Mouse (Mus musculus) midbrain, embryonic 15.5 days (tissue): ENCODE data around the gene Mecom. TPM values are rescaled to one million over a fixed set of nuclear protein-coding genes. Genes with fewer than 3 reads are reported as not detected.

Experiments used
- ATAC-seq: fragments of 200-750 bp; cut with Nextera tagmentation; replicated peaks from 2 replicates; pipeline ENCODE4 v1.8.0; 2017; ENCODE audit warnings: moderate TSS enrichment
- H3K27ac ChIP-seq: fragments of 300-500 bp; sonication (generic); 2 replicates; pipeline ENCODE4 v1.5.1; 2015; ENCODE audit warnings: mild to moderate bottlenecking, inconsistent platforms
- H3K27me3 ChIP-seq: fragments of 300-500 bp; sonication (generic); replicated peaks from 2 replicates; pipeline ENCODE4 v1.6.1; 2015; ENCODE audit warnings: inconsistent platforms
- H3K36me3 ChIP-seq: fragments of 300-500 bp; sonication (generic); replicated peaks from 2 replicates; pipeline ENCODE4 v1.6.1; 2015; ENCODE audit warnings: inconsistent platforms
- H3K4me1 ChIP-seq: fragments of 300-500 bp; sonication (generic); 2 replicates; pipeline ENCODE4 v1.6.1; 2015; ENCODE audit warnings: inconsistent platforms
- H3K4me2 ChIP-seq: fragments of 300-500 bp; sonication (generic); 2 replicates; pipeline ENCODE4 v1.6.1; 2015; ENCODE audit warnings: inconsistent platforms, mild to moderate bottlenecking, moderate library complexity
- H3K4me3 ChIP-seq: fragments of 300-500 bp; sonication (generic); 2 replicates; pipeline ENCODE4 v1.5.1; 2015; ENCODE audit warnings: mild to moderate bottlenecking, inconsistent platforms
- H3K9ac ChIP-seq: fragments of 300-500 bp; sonication (generic); 2 replicates; pipeline ENCODE4 v1.6.1; 2015; ENCODE audit warnings: mild to moderate bottlenecking, inconsistent platforms
- H3K9me3 ChIP-seq: fragments of 300-500 bp; sonication (generic); 2 replicates; pipeline ENCODE4 v1.6.1; 2016; ENCODE audit warnings: inconsistent platforms
- WGBS: fragments of 180-500 bp; shearing (Covaris S2); methylation state at CpG from one replicate; pipeline ENCODE4 v1.1.7; 2015; ENCODE audit warnings: mixed read lengths; 5-methylcytosine and 5-hydroxymethylcytosine counted together
- polyA plus RNA-seq: library from polyadenylated mRNA; unstranded; fragments of >200 nt; fragmentation: Nextera tagmentation; extraction: Ambion mirVana; gene quantifications from 2 replicates; pipeline ENCODE4 v1.2.1, GENCODE M21; 2015

The Mecom gene
- polyA plus RNA-seq, 1 experiment from 2014 or later: 5.2 TPM

DNA sequence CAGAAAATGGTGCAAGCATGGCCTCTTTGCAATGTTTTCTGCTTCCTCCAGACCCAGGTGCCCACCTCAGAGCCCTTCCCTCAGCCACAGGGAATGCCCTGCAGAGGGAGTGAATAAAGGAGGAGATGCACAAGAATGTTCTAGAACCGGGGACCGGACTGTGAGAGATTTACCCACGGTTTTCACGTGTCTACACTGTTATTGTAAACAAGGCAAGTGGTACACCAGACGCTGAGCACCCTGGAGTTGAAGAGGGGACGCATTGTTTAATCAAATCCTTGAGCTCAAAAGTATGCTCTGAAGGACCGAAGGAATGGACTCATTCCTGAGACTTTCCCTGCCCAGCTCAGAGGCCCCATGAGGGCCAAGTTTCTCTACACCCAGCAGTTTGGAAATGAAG lies 43.2 kb downstream of the Mecom start:
- no peak for ATAC-seq
- Histone ChIP-seq H3K4me1 (peaks cover 32% of the 10 kb centered on the region), H3K36me3 (no peaks in the 10 kb centered on the region)

GRCm38 (mm10) chr3:30503821-30504220 lies 44.0 kb downstream of the Mecom start:
- H3K27ac ChIP-seq: no peak overlapping the region
- peaks cover 25% of the 10 kb centered on the region for H3K4me1 ChIP-seq
- H3K27me3 ChIP-seq: peaks cover 17% of the 10 kb centered on the region
- H3K4me2 ChIP-seq: no peak overlapping the region
- no peak overlapping the region for H3K9ac ChIP-seq
- no peaks in the 10 kb centered on the region for H3K9me3 ChIP-seq
- ATAC-seq: no peak
- no peaks in the 10 kb centered on the region for H3K36me3 ChIP-seq
- H3K4me3 ChIP-seq: no peak overlapping the region

More for the DNA sequence above, 43.2 kb downstream of the Mecom start:
- Histone ChIP-seq H3K9ac (no peak overlapping the region), H3K27me3 (peaks cover 24% of the 10 kb centered on the region), H3K9me3 (no peaks in the 10 kb centered on the region), H3K4me3 (no peak overlapping the region), H3K4me2 (no peak overlapping the region), H3K27ac (no peak overlapping the region)
- WGBS: 40% methylated on average over 7 of the region's 7 CpGs

GRCm38 (mm10) chr3:30498202-30498828 lies 49.5 kb downstream of the Mecom start:
- H3K27me3 ChIP-seq: 0 out of 2 replicates have a peak, but pooled peaks cover 2% of the 10 kb centered on the region
- H3K9ac ChIP-seq: no peak overlapping the region
- H3K27ac ChIP-seq: no peak overlapping the region
- H3K4me3 ChIP-seq: no peak overlapping the region
- 16% methylated on average over 9 of the region's 9 CpGs for WGBS
- no peak overlapping the region for H3K4me2 ChIP-seq
- ATAC-seq: no peak
- H3K36me3 ChIP-seq: no peaks in the 10 kb centered on the region
- H3K9me3 ChIP-seq: 0 out of 2 replicates have a peak, but pooled peaks cover 1% of the 10 kb centered on the region
- no peaks in the 10 kb centered on the region for H3K4me1 ChIP-seq

GRCm38 (mm10) chr3:30494371-30494770 lies 53.4 kb downstream of the Mecom start:
- 81% methylated on average over 2 of the region's 2 CpGs for WGBS
- Histone ChIP-seq H3K4me3 (no peak overlapping the region), H3K4me2 (no peak overlapping the region), H3K27me3 (no peaks in the 10 kb centered on the region), H3K4me1 (no peaks in the 10 kb centered on the region), H3K9ac (no peak overlapping the region), H3K27ac (no peak overlapping the region), H3K36me3 (no peaks in the 10 kb centered on the region), H3K9me3 (0 out of 2 replicates have a peak, but pooled peaks cover 5% of the 10 kb centered on the region)
- ATAC-seq: no peak

DNA sequence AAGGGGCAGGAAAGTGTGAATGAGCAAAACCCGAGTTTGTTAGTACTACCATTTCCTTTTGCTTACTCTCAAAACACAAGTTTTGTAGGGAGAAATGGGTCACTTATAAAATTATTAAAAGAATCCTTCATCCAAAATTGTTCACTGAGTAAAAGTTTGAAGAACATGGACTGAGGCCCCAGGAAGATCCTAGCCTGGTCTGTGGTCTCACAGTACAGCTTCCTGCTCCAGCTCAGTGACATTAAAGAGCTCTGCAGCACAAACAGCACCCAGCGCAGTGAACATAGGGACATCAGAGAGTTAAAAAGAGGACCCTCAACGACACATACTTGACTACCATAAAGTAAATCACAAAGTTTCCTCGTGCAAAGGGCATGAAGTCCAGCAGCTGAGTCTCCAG lies 59.0 kb downstream of the Mecom start:
- Histone ChIP-seq H3K4me3 (no peak overlapping the region), H3K27ac (no peak overlapping the region), H3K27me3 (no peaks in the 10 kb centered on the region), H3K36me3 (no peaks in the 10 kb centered on the region), H3K4me1 (no peaks in the 10 kb centered on the region), H3K9ac (no peak overlapping the region), H3K9me3 (0 out of 2 replicates have a peak, but pooled peaks cover 5% of the 10 kb centered on the region), H3K4me2 (no peak overlapping the region)
- no peak for ATAC-seq
- 68% methylated on average over 4 of the region's 4 CpGs for WGBS

- WGBS: 92% methylated on average over 4 of the region's 4 CpGs
- H3K4me2 ChIP-seq: no peak overlapping the region
- no peaks in the 10 kb centered on the region for H3K9me3 ChIP-seq
- no peak overlapping the region for H3K4me3 ChIP-seq
- H3K36me3 ChIP-seq: no peaks in the 10 kb centered on the region
- H3K27me3 ChIP-seq: no peaks in the 10 kb centered on the region
- no peak overlapping the region for H3K9ac ChIP-seq
- ATAC-seq: no peak
- no peak overlapping the region for H3K27ac ChIP-seq
- no peaks in the 10 kb centered on the region for H3K4me1 ChIP-seq
These were observed 61.4 kb downstream of the Mecom start for GRCm38 (mm10) chr3:30486422-30486821.

DNA sequence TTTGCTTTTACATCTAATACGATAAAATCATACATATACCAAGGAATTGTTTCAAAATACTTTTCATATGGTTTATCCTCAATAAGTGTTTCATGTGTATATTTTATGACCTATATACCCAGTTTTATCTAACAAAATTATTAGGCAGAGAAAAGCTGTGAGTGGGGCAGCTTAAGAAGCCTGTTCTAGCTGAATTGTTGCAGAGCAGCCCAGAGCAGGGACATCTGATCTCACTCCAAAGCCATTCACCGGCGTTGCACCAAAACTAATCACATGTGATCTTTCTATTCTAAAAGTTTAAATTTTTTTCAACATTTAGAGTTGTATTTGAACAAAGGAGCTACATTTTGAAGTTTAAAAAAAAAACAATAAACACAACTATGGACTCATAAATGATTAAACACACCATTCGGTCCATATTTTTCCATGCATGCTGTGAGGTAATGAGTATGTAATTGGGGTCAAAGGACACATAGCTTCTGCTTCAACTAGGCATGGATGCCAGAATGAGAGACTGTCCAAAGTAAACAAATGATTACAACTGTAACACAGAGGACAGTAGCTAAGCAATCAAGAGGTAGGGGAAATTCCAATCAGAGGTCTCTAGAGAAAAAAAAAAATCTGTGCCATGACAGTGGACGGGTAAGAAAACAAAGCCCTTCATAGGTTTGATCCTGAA lies 64.7 kb downstream of the Mecom start:
- Histone ChIP-seq H3K9ac (no peak overlapping the region), H3K4me1 (no peaks in the 10 kb centered on the region), H3K27ac (no peak overlapping the region), H3K36me3 (no peaks in the 10 kb centered on the region), H3K27me3 (no peaks in the 10 kb centered on the region), H3K9me3 (no peaks in the 10 kb centered on the region), H3K4me3 (no peak overlapping the region), H3K4me2 (no peak overlapping the region)
- 11% methylated on average over 5 of the region's 5 CpGs for WGBS
- no peak for ATAC-seq

DNA sequence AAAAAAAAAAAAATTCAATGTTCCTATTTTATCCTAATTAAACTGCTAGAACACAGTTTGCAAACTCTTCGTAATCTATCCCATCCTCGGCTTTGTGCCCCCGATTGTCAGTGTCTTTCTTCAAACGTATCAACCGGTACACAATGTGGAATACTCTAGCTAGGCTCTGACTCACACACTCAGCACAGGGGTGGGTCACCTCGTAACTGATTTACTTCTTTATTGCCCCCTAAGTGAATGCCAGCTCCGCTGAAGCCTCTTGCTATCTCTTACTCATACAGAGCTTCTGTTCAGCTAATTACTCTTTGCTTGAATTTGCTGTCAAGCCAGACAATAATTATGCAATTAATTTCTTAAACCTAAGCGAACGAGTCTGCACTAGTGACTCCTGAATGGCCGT lies 66.1 kb downstream of the Mecom start:
- Histone ChIP-seq H3K9me3 (no peaks in the 10 kb centered on the region), H3K4me1 (0 out of 2 replicates have a peak, but pooled peaks cover 4% of the 10 kb centered on the region), H3K4me3 (no peak overlapping the region), H3K27ac (no peak overlapping the region), H3K9ac (no peak overlapping the region), H3K4me2 (no peak overlapping the region), H3K36me3 (no peaks in the 10 kb centered on the region), H3K27me3 (no peaks in the 10 kb centered on the region)
- 77% methylated on average over 10 of the region's 10 CpGs for WGBS
- no peak for ATAC-seq

DNA sequence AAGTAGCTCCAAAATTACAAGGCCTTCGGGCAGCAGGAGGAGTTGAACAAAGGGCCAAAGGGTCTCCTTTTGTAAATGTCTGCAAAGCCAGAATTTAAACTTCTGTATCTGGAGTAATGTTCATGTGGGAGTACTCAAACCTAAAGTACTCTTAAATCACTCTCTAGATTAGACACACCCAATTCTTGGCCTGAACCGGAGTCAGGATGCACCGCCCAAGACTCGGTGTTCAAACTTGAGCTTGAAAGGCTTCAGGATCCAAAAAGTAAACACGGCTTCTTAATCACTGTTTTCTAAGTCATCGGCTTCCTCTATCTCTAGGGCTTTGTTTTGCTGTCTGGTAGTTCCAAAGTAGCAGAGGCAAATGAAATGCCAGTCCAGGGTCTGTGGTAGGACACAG lies 67.3 kb downstream of the Mecom start:
- no peak for ATAC-seq
- no peak overlapping the region for H3K9ac ChIP-seq
- H3K9me3 ChIP-seq: no peaks in the 10 kb centered on the region
- H3K27me3 ChIP-seq: no peaks in the 10 kb centered on the region
- no peaks in the 10 kb centered on the region for H3K36me3 ChIP-seq
- no peak overlapping the region for H3K4me3 ChIP-seq
- H3K4me1 ChIP-seq: 0 out of 2 replicates have a peak, but pooled peaks cover 4% of the 10 kb centered on the region
- H3K27ac ChIP-seq: no peak overlapping the region
- no peak overlapping the region for H3K4me2 ChIP-seq
- 79% methylated on average over 6 of the region's 6 CpGs for WGBS

DNA sequence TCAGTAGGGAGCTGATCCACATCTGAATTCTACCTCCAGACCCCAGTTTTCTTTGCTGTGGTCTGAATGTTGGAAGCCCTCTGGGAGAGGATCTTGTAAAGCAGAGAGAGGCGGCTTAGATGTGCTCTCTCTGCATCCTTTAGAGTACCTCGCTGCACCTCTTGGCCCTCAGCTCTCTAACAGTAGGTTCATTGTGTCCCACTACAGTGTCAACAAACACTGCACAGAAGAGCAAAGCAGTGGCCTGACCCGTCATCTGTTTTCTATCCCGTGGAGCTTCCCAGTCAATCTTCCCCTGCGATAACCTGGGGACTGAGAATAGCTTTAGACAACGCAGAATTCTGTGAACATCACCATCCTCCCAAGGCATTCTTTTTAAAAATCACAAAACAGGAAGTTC lies 69.6 kb downstream of the Mecom start:
- no peak for ATAC-seq
- no peak overlapping the region for H3K9ac ChIP-seq
- no peak overlapping the region for H3K4me3 ChIP-seq
- H3K4me1 ChIP-seq: 0 out of 2 replicates have a peak, but pooled peaks cover 4% of the 10 kb centered on the region
- no peak overlapping the region for H3K27ac ChIP-seq
- 54% methylated on average over 6 of the region's 6 CpGs for WGBS
- no peak overlapping the region for H3K4me2 ChIP-seq
- no peaks in the 10 kb centered on the region for H3K36me3 ChIP-seq
- H3K9me3 ChIP-seq: no peaks in the 10 kb centered on the region
- no peaks in the 10 kb centered on the region for H3K27me3 ChIP-seq

DNA sequence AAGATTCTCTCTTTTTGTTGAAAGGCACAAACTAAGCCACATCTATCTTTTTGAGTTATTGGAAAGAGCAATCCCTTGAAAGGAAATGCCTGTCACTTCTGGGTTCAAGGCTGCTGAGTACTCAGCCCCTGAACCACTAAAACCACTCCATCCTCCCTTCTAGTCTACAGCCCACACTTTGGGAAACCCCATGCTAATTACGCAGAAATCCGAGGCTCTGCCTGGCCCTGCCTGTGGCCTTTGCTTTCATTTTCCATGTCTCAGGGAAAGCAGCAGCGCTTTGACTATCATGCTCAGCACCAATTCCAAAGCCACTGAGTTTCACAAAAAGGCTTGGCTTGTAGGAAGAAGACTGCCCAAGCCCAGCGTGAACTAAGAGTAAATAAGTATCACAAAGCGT lies 70.8 kb downstream of the Mecom start:
- Histone ChIP-seq H3K27ac (no peak overlapping the region), H3K36me3 (no peaks in the 10 kb centered on the region), H3K9ac (no peak overlapping the region), H3K27me3 (no peaks in the 10 kb centered on the region), H3K9me3 (no peaks in the 10 kb centered on the region), H3K4me2 (no peak overlapping the region), H3K4me3 (no peak overlapping the region), H3K4me1 (0 out of 2 replicates have a peak, but pooled peaks cover 4% of the 10 kb centered on the region)
- WGBS: 45% methylated on average over 5 of the region's 5 CpGs
- no peak for ATAC-seq

DNA sequence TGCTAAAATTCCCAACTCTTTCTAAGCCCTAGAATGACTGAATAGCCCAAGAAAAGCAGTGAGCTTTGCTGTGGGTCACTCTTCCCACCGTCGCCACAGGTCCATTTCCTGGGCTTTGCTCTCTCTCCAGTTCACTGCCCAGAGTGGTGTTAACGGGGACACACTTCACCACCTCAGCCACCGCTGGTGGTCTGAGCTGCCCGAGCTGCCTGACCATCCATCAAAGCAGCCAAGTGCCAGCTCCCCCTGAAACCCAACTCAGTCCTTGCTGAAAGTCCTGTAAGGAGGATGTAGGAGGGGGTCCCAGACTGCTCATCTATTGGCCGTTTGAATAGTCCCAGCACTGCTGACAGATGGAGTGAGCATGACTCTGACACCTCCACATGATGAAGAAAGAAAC lies 72.2 kb downstream of the Mecom start:
- Histone ChIP-seq H3K27me3 (no peaks in the 10 kb centered on the region), H3K4me3 (no peak overlapping the region), H3K9ac (no peak overlapping the region), H3K9me3 (no peaks in the 10 kb centered on the region), H3K27ac (no peak overlapping the region), H3K4me1 (0 out of 2 replicates have a peak, but pooled peaks cover 4% of the 10 kb centered on the region), H3K36me3 (no peaks in the 10 kb centered on the region), H3K4me2 (no peak overlapping the region)
- 39% methylated on average over 6 of the region's 6 CpGs for WGBS
- no peak for ATAC-seq
